In the genomic region with DNA sequence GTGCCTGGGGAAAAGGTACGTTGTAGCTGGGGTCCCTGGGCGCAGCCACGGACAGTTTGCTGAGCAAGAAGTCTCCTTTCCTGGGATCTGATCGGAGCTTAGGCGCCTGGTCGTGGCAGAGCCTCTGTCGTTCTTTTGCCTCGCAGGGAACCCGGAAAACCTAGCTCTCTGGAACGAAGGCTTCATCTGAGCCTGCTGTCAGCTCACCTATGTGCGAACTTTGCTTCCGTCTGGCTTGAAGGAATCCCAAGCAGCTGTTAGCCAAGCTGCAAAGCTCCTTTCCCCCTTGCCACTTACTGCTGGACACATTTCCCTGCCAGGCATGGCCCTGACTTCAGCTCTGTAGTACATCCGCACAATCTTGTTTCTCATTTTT, we compare ENCODE assay signal across 8 mouse cellular contexts. TPM values are rescaled to one million over a fixed set of nuclear protein-coding genes. Genes with fewer than 3 reads are reported as not detected.
DNase-seq lines count a peak whose midpoint lies in the region; ATAC-seq and TF ChIP-seq lines count a peak whose summit lies in the region.

No protein-coding gene starts in this region.

- H3K4me2 ChIP-seq in kidney, embryonic 15.5 days, result peak overlapping the region; percentile 86
- peak overlapping the region; percentile 92 for H3K4me2 ChIP-seq in heart, embryonic 15.5 days
- H3K4me2 ChIP-seq in liver, embryonic 14.5 days (ENCODE audit: low read depth), result peak overlapping the region; percentile 44

- no peak for TF ChIP-seq CTCF in cerebellum, adult 2 months (IDR thresholded peaks at IDR 0.05; ENCODE audit: borderline replicate concordance, insufficient read depth, low read depth, low read length)
- no peak for TF ChIP-seq CTCF in liver, embryonic 14.5 days (IDR thresholded peaks at IDR 0.05; ENCODE audit: low read depth)
- TF ChIP-seq CTCF in small intestine, adult 2 months (IDR thresholded peaks at IDR 0.05; ENCODE audit: extremely low read depth, insufficient read length, insufficient replicate concordance, low read depth, low read length), result no peak

- no peaks in the 10 kb centered on the region for H3K9me3 ChIP-seq in kidney, embryonic 15.5 days (replicated peaks)
- no peaks in the 10 kb centered on the region for H3K9me3 ChIP-seq in heart, embryonic 15.5 days (replicated peaks)
- no peaks in the 10 kb centered on the region for H3K9me3 ChIP-seq in liver, embryonic 14.5 days (ENCODE audit: control insufficient read depth, low read length)

- 1% methylated on average over 13 of the region's 13 CpGs for WGBS in kidney, embryonic 15.5 days
- WGBS in cerebellum, adult 2 months, result under 1% methylated on average over 13 of the region's 13 CpGs
- WGBS in heart, embryonic 15.5 days, result 1% methylated on average over 13 of the region's 13 CpGs
- 2% methylated on average over 13 of the region's 13 CpGs for WGBS in liver, embryonic 14.5 days (ENCODE audit: insufficient replicate concordance)
- 3% methylated on average over 13 of the region's 13 CpGs for WGBS in small intestine, adult 2 months

- no peak for TF ChIP-seq EP300 in liver, embryonic 14.5 days (IDR thresholded peaks at IDR 0.05; ENCODE audit: low read depth)

- no peaks in the 10 kb centered on the region for H3K36me3 ChIP-seq in kidney, embryonic 15.5 days
- H3K36me3 ChIP-seq in heart, embryonic 15.5 days, result no peaks in the 10 kb centered on the region
- H3K36me3 ChIP-seq in liver, embryonic 14.5 days (replicated peaks; ENCODE audit: control insufficient read depth, insufficient read depth, low read depth), result no peaks in the 10 kb centered on the region
- no peaks in the 10 kb centered on the region for H3K36me3 ChIP-seq in small intestine, adult 2 months (ENCODE audit: control insufficient read depth, insufficient read depth, low read length)

- peak; percentile 26 for ATAC-seq in kidney, embryonic 15.5 days (replicated peaks; ENCODE audit: low FRiP score)
- no peak for ATAC-seq in heart, embryonic 15.5 days (replicated peaks; ENCODE audit: insufficient number of reproducible peaks, insufficient read depth, low FRiP score, low read depth)
- no peak for ATAC-seq in liver, embryonic 14.5 days (ENCODE audit: insufficient read depth)

- peak overlapping the region; percentile 24 for H3K27ac ChIP-seq in kidney, embryonic 15.5 days
- peak overlapping the region; percentile 90 for H3K27ac ChIP-seq in cerebellum, adult 2 months (ENCODE audit: insufficient read depth, low read length)
- peak overlapping the region; percentile 52 for H3K27ac ChIP-seq in heart, embryonic 15.5 days
- no peak overlapping the region for H3K27ac ChIP-seq in liver, embryonic 14.5 days
- H3K27ac ChIP-seq in small intestine, adult 2 months (ENCODE audit: insufficient read depth, low read depth, low read length), result no peak overlapping the region

- H3K4me1 ChIP-seq in kidney, embryonic 15.5 days, result peaks cover 12% of the 10 kb centered on the region
- H3K4me1 ChIP-seq in cerebellum, adult 2 months (ENCODE audit: control insufficient read depth, insufficient read depth, low read length), result no peaks in the 10 kb centered on the region; the same call in 1 of the 2 replicates
- peaks cover 15% of the 10 kb centered on the region for H3K4me1 ChIP-seq in heart, embryonic 15.5 days (replicated peaks)
- H3K4me1 ChIP-seq in liver, embryonic 14.5 days (replicated peaks; ENCODE audit: control insufficient read depth in 2 of 2, insufficient read depth in 2 of 2, low read length in 1 of 2), result no peaks in the 10 kb centered on the region
- no peaks in the 10 kb centered on the region for H3K4me1 ChIP-seq in small intestine, adult 2 months (ENCODE audit: control insufficient read depth, insufficient read depth, insufficient read length, low read length)

- H3K4me3 ChIP-seq in kidney, embryonic 15.5 days (replicated peaks), result peak overlapping the region; percentile 57
- H3K4me3 ChIP-seq in cerebellum, adult 2 months (replicated peaks; ENCODE audit: insufficient read depth, low read depth, low read length), result peak overlapping the region; percentile 89
- peak overlapping the region; percentile 55 for H3K4me3 ChIP-seq in heart, embryonic 15.5 days
- peak overlapping the region in 1 of 2 experiments; percentile 46; a peak in 1 of 4 replicates for H3K4me3 ChIP-seq in liver, embryonic 14.5 days (ENCODE audit: insufficient read depth in 1 of 2, low read depth in 2 of 2, low read length in 2 of 2)
- H3K4me3 ChIP-seq in small intestine, adult 2 months (ENCODE audit: low read depth, low read length), result peak overlapping the region; percentile 55

- peaks cover 32% of the 10 kb centered on the region for H3K27me3 ChIP-seq in kidney, embryonic 15.5 days
- H3K27me3 ChIP-seq in cerebellum, adult 2 months (ENCODE audit: control insufficient read depth, insufficient read depth, low read length), result no peaks in the 10 kb centered on the region
- no peaks in the 10 kb centered on the region for H3K27me3 ChIP-seq in heart, embryonic 15.5 days
- peaks cover 19% of the 10 kb centered on the region for H3K27me3 ChIP-seq in liver, embryonic 14.5 days (ENCODE audit: control insufficient read depth, insufficient read depth, low read length)
- H3K27me3 ChIP-seq in small intestine, adult 2 months (ENCODE audit: control insufficient read depth, insufficient read depth, low read length), result no peaks in the 10 kb centered on the region

- no peak for DNase-seq in kidney, adult 11 months
- peak in 1 of 2 experiments; percentile 67 for DNase-seq in cerebellum, adult 2 months
- DNase-seq in liver, embryonic 14.5 days (ENCODE audit: low read depth in 3 of 3, low spot score in 3 of 3), result no peak
- no peak for DNase-seq in ovary, adult 18-20 months (ENCODE audit: low spot score)
- DNase-seq in frontal cortex, adult 2 months (ENCODE audit: extremely low spot score in 1 of 2, low spot score in 1 of 2), result no peak

- TF ChIP-seq POLR2A in cerebellum, adult 2 months (IDR thresholded peaks at IDR 0.05; ENCODE audit: borderline replicate concordance, insufficient read depth, low read length), result no peak
- TF ChIP-seq POLR2A in small intestine, adult 2 months (IDR thresholded peaks at IDR 0.05; ENCODE audit: low read depth, low read length), result no peak

- H3K9ac ChIP-seq in kidney, embryonic 15.5 days, result peak overlapping the region; percentile 45
- peak overlapping the region; percentile 59 for H3K9ac ChIP-seq in heart, embryonic 15.5 days
- no peak overlapping the region for H3K9ac ChIP-seq in liver, embryonic 14.5 days (replicated peaks)

RNA-seq across cellular contexts. Expression of gene Pcdh9, which starts 0.9 kb away (rescaled TPM):
- 18.0 and 19.3 TPM in 2 replicates for polyA plus RNA-seq in kidney, embryonic 15.5 days (2015; fragmentation: Nextera tagmentation; extraction: Ambion mirVana)
- polyA plus RNA-seq in cerebellum, adult 2 months (2012; rRNA removed), result 70.0 and 71.3 TPM in 2 replicates
- 8.7 and 9.3 TPM in 2 replicates for polyA plus RNA-seq in heart, embryonic 15.5 days (2015; fragmentation: Nextera tagmentation; extraction: Ambion mirVana)
- polyA plus RNA-seq in liver, embryonic 14.5 days (2012; rRNA removed), result 0.02 and 0.06 TPM in 2 replicates
- polyA plus RNA-seq in liver, embryonic 14.5 days (2014; fragmentation: Nextera tagmentation; extraction: Ambion mirVana), result 0.15 and 0.23 TPM in 2 replicates
- 0.06 and 0.10 TPM in 2 replicates for polyA plus RNA-seq in small intestine, adult 2 months (2012; rRNA removed)
- polyA plus RNA-seq in frontal cortex, adult 2 months (2012; rRNA removed), result 34.0 and 34.5 TPM in 2 replicates

Comparison
In these comparisons a context has a peak if more than half of its experiments do, and no peak if none do; other contexts are left out.
1. H3K27ac ChIP-seq: peak in kidney, embryonic 15.5 days (single experiment), cerebellum, adult 2 months (single experiment) and heart, embryonic 15.5 days (single experiment); none in liver, embryonic 14.5 days (single experiment) and small intestine, adult 2 months (single experiment).
2. Peak in every context shown above with its lines, with median percentiles within 50 percentile points of each other: H3K4me2 ChIP-seq.